Mouse (Mus musculus) heart, embryonic 10.5 days (tissue): ENCODE data around the gene Samd5. TPM values are rescaled to one million over a fixed set of nuclear protein-coding genes. Genes with fewer than 3 reads are reported as not detected.

Experiments used
- DNase-seq: peaks from one replicate; pipeline ENCODE4 v3.0.0-alpha.2; 2017; ENCODE audit warnings: low spot score
- H3K27ac ChIP-seq: fragments of 300-500 bp; sonication (generic); 2 replicates; pipeline ENCODE4 v1.5.1; 2016; ENCODE audit warnings: mild to moderate bottlenecking
- H3K27me3 ChIP-seq: fragments of 300-500 bp; sonication (generic); 2 replicates; pipeline ENCODE4 v1.6.1; 2016; ENCODE audit warnings: mild to moderate bottlenecking; ENCODE audit not compliant: poor library complexity, insufficient read depth, severe bottlenecking
- H3K36me3 ChIP-seq: fragments of 300-500 bp; sonication (generic); 2 replicates; pipeline ENCODE4 v1.6.1; 2016; ENCODE audit warnings: mild to moderate bottlenecking, moderate library complexity
- H3K4me1 ChIP-seq: fragments of 300-500 bp; sonication (generic); 2 replicates; pipeline ENCODE4 v1.6.1; 2016; ENCODE audit warnings: mild to moderate bottlenecking
- H3K4me3 ChIP-seq: fragments of 300-500 bp; sonication (generic); 2 replicates; pipeline ENCODE4 v1.5.1; 2016; ENCODE audit warnings: mild to moderate bottlenecking, moderate library complexity
- H3K9me3 ChIP-seq: fragments of 300-500 bp; sonication (generic); 2 replicates; pipeline ENCODE4 v1.6.1; 2016; ENCODE audit warnings: mild to moderate bottlenecking, moderate library complexity
- WGBS: fragments of 180-500 bp; shearing (Covaris S2); methylation state at CpG from one replicate; pipeline ENCODE4 v1.1.7; 2016; 5-methylcytosine and 5-hydroxymethylcytosine counted together
- polyA plus RNA-seq: library from polyadenylated mRNA; unstranded; fragments of >200 nt; fragmentation: Nextera tagmentation; extraction: Ambion mirVana; gene quantifications from 2 replicates; pipeline ENCODE4 v1.2.1, GENCODE M21; 2016

Gene Samd5
- polyA plus RNA-seq, 1 experiment from 2014 or later, result 3.7 TPM

DNA sequence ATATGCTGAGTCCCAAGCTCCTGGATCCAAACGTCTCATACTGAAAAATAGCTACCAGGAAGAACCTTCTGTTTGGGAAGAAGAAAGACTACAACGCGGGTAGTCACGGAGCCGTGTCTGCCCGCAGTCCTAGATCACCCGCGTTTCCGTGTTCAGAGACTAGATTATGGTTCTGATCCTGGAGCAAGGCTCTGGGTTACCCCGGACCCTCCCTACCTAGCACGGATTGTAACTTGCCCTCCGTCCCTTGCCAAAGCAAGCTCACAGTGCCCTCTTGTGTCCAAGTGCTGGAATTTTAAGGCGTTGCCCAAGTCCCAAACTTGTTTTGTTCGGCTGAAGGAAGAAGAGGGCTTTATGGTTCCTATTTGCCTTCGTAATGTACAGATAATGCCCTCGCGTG, 1.9 kb upstream of the Samd5 start:
- peak overlapping the region; percentile 78 for H3K4me3 ChIP-seq
- peaks cover 13% of the 10 kb centered on the region for H3K4me1 ChIP-seq
- H3K9me3 ChIP-seq, result no peaks in the 10 kb centered on the region
- DNase-seq, result peak; percentile 83
- H3K36me3 ChIP-seq, result no peaks in the 10 kb centered on the region
- peaks cover 26% of the 10 kb centered on the region for H3K27me3 ChIP-seq
- H3K27ac ChIP-seq, result peak overlapping the region; percentile 32; the same call in 1 of the 2 replicates
- WGBS, result 3% methylated on average over 17 of the region's 17 CpGs

DNA sequence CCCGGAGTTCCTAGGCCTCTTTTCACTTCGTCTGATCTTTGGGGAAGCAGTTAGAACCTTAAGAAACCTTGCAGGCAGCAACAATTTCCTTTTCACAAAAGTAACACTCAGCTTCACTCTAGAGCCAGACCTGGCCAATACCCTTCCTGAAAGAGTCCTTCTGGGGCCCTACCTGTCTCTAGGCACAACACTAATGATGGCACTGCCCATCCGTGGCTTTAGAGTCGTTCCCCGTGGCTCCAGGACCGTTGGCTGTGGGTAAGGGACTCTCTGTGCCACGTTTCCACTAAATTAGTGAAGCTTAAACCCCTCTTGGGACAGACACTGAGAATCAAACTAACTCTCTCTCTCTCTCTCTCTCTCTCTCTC, 1.4 kb upstream of the Samd5 start:
- H3K27ac ChIP-seq, result peak overlapping the region; percentile 32; the same call in 1 of the 2 replicates
- WGBS, result 6% methylated on average over 7 of the region's 7 CpGs
- DNase-seq, result no peak
- H3K4me1 ChIP-seq, result peaks cover 13% of the 10 kb centered on the region
- H3K4me3 ChIP-seq, result peak overlapping the region; percentile 78
- no peaks in the 10 kb centered on the region for H3K36me3 ChIP-seq
- H3K9me3 ChIP-seq, result no peaks in the 10 kb centered on the region
- H3K27me3 ChIP-seq, result peaks cover 26% of the 10 kb centered on the region

DNA sequence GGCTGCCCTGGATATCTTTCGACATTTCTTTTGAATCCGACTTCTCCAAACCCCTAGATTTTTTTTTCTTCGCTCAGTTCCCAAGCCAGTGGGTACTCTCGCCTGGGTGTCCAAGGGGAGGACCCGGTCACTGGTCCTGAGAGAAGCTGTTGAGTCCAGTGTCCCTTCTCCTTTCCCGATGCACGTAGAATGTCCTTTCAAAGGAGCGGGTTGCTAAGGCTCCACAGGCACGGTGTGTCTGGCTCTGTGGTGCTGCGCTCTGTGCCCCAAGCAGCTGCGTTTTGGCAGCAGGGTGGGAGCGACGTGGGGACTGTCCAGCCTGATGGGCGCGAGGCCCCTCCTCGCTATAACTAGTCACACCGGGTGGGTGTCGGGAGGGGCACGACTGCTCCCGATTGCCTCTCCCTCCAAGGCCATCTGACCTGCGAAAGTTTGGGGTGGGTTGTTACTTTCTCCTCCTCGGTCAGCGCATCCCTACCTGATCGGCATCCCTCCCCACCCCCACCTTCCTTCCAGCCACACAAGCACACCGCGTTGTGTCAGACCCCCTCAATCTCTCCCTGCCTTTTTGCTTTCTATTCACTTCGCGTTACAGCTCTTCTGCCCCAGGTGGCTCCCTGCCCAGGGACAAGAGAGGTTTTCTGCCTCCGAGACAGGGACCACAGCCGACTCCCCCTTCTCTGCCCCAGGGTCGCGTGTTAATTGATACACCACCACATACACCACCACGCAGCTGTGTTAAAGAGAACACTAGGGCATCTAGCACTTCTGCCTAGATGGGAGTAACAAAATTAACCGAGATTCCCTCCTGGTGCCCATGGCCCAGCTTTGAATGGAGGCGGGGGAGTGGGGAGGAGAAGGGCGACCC, 776 bp upstream of the Samd5 start:
- DNase-seq, result no peak

DNA sequence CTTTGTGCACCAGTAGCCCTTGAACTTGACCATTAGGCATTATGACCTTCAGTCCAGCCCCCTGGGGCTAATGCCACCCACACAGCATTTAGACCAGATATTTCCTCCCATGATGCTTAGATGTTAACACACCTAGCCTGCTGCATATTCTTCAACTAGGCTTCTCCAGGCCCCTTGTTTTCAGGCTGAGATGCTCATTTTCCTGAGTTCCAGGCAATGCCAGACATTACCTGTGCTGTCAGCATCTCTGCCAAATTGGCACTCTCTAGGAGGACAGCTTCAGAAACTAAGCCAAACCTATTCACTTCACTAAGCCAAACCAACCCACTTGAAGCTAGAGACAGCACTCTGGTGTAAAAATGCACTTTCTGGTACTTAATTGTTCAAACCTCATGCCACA, 1.7 kb downstream of the Samd5 start:
- no peak for DNase-seq
- H3K27me3 ChIP-seq, result peaks cover 26% of the 10 kb centered on the region
- H3K4me1 ChIP-seq, result peaks cover 13% of the 10 kb centered on the region
- peak overlapping the region; percentile 78; the same call in 1 of the 2 replicates for H3K4me3 ChIP-seq
- no peaks in the 10 kb centered on the region for H3K36me3 ChIP-seq
- no peaks in the 10 kb centered on the region for H3K9me3 ChIP-seq
- H3K27ac ChIP-seq, result no peak overlapping the region

More for the DNA sequence above, 776 bp upstream of the Samd5 start:
- H3K4me3 ChIP-seq, result peak overlapping the region; percentile 78
- H3K36me3 ChIP-seq, result no peaks in the 10 kb centered on the region
- 2% methylated on average over 36 of the region's 36 CpGs for WGBS
- peak overlapping the region; percentile 77; the same call in 1 of the 2 replicates for H3K27ac ChIP-seq
- no peaks in the 10 kb centered on the region for H3K9me3 ChIP-seq
- H3K27me3 ChIP-seq, result peaks cover 26% of the 10 kb centered on the region
- peaks cover 13% of the 10 kb centered on the region for H3K4me1 ChIP-seq

DNA sequence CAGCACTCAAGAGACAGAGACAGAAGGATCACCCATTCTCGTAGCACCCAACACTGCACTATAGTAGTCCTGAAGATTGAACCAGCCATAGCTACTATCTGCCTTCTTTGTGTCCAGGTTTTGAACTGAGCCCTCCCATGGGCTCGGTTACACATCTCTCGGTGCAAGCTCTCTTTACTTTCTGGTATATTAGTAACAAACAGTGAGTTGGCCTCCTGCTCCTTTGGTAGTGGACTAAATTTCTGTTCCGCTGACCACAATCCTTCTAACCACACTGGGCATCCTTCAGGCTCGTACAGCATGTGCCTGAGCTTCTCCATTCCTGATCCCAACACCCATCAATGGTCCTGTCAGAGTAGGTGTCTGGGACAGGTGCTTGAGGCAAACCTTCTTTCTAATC, 2.3 kb downstream of the Samd5 start:
- 88% methylated on average over 5 of the region's 5 CpGs for WGBS
- H3K27me3 ChIP-seq, result peaks cover 26% of the 10 kb centered on the region
- no peak overlapping the region for H3K27ac ChIP-seq
- H3K9me3 ChIP-seq, result no peaks in the 10 kb centered on the region
- H3K4me1 ChIP-seq, result peaks cover 13% of the 10 kb centered on the region
- H3K4me3 ChIP-seq, result no peak overlapping the region
- H3K36me3 ChIP-seq, result no peaks in the 10 kb centered on the region
- no peak for DNase-seq

DNA sequence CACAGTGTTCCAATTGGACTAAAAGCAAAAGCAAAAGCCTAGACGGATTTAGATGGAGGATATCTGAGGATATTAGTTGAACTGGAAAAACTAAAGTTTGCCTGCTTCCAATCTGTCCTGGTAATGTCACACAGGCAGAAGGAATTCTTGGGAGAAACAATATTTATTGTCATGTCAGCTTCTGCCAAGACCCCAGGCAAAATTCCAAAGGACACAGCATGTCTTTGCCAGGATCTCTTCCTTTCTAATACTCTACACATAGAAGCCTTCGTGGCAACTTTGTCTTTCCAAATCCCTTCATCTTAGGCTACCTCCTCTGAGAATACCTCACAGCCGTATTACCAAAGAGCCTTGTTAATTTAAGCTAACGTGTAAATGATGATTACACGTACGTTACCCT, 4.7 kb downstream of the Samd5 start:
- 0 out of 2 replicates have a peak, but pooled peaks cover 4% of the 10 kb centered on the region for H3K4me1 ChIP-seq
- peaks cover 15% of the 10 kb centered on the region; the same call in 1 of the 2 replicates for H3K27me3 ChIP-seq
- no peaks in the 10 kb centered on the region for H3K36me3 ChIP-seq
- DNase-seq, result no peak
- H3K9me3 ChIP-seq, result no peaks in the 10 kb centered on the region
- 86% methylated on average over 6 of the region's 6 CpGs for WGBS
- no peak overlapping the region for H3K4me3 ChIP-seq
- H3K27ac ChIP-seq, result no peak overlapping the region

DNA sequence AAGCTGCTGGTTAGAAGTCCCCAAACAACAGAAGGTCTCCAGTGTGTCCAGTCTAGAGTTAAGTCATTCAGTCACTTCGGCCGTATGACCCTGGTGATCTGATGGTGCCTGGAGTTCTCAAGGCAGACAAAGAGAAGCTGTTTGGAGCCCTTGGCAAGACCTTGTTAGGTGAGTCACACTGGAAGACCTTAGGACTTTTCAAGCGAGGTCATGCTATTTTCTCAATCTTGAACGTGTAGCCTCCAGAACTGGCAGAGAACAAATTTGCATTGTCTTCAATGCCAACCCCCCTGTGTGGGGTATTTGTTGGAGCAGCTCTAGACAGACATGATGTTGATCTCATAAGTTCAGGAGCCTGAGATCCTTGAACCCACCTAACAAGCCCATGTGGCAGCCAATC, 6.2 kb downstream of the Samd5 start:
- Histone ChIP-seq H3K27ac (no peak overlapping the region), H3K4me3 (no peak overlapping the region), H3K27me3 (0 out of 2 replicates have a peak, but pooled peaks cover 8% of the 10 kb centered on the region), H3K9me3 (no peaks in the 10 kb centered on the region), H3K4me1 (no peaks in the 10 kb centered on the region), H3K36me3 (no peaks in the 10 kb centered on the region)
- no peak for DNase-seq
- 73% methylated on average over 4 of the region's 4 CpGs for WGBS

DNA sequence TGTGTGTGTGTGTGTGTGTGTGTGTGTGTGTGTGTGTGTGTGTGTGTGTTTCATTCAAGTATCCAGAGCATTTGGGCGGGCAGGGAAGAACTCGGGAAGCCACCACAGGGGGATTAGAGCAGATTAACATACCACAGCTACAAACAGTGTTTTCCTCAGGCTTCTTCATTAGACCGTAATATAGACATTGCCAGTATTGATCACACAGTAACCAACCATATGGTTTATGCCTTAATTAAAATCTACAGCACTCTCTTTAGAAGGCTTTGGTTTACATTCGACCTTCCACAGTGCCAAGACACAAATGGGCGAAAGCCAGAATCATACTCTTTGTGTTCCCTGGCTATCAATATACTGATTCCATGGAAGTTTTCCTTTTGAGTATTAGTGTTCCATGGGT, 22.1 kb downstream of the Samd5 start:
- Histone ChIP-seq H3K9me3 (no peaks in the 10 kb centered on the region), H3K4me3 (no peak overlapping the region), H3K27me3 (no peaks in the 10 kb centered on the region), H3K36me3 (no peaks in the 10 kb centered on the region), H3K4me1 (peaks cover 12% of the 10 kb centered on the region), H3K27ac (no peak overlapping the region)
- no peak for DNase-seq
- 83% methylated on average over 5 of the region's 5 CpGs for WGBS

DNA sequence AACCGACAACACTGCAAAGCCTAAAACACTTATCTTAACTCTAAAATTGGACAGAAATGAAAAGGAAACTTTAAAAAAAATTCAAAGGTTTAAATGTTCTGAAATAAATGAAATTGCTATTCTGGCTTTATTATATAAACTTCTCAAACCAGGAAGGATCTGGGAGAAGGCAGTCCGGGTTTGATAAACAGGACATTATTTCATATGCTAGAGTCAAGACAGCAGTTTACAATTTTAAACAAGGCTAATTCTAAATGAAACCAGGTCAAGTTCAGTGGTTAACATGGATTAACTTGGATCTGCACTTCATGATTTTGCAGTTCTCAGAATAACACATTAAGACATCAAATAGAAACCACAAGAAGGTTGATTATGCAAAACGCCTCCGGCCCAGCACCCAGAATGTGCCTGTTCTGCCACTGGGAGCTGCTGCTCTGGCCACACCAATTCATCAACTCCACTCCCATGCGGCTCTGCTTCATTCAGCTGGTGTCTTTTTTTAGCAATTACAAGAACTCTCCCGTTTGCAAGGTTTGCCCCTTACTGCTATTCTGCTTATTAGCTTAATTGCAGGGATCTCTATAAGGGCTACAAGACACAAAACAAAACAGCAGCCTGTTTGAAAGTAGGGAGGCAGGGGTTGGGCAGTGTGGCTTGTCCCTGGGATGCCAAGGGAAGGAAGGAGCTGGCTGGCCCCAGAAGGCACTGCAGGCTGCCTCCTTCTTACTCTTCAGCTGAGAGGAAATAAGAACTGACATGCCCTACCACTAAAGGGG, 24.8 kb downstream of the Samd5 start:
- WGBS, result 61% methylated on average over 6 of the region's 6 CpGs
- H3K9me3 ChIP-seq, result no peaks in the 10 kb centered on the region
- no peak for DNase-seq
- no peaks in the 10 kb centered on the region for H3K36me3 ChIP-seq
- H3K4me3 ChIP-seq, result no peak overlapping the region
- H3K27me3 ChIP-seq, result no peaks in the 10 kb centered on the region
- H3K4me1 ChIP-seq, result peaks cover 12% of the 10 kb centered on the region
- no peak overlapping the region for H3K27ac ChIP-seq

DNA sequence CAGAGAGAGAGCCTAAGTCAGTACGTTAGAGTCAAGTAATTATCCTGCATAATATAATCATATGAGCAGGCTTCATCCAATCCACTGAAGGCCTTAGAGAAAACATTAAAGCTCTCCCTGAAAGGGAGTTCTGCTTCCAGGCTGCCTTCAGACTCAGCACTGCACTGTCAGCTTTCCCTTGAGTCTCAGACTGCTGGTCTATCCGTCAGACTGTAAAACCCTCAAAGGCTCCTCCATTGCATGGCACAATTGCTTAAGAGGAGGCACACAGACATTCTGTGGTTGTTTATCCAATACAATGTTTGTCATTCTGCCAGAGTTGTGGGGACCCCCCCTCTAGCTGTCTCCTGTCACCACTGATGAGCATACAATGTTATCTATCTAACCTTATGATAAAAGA, 26.5 kb downstream of the Samd5 start:
- H3K27ac ChIP-seq, result no peak overlapping the region
- H3K9me3 ChIP-seq, result no peaks in the 10 kb centered on the region
- peaks cover 12% of the 10 kb centered on the region for H3K4me1 ChIP-seq
- H3K36me3 ChIP-seq, result no peaks in the 10 kb centered on the region
- DNase-seq, result no peak
- no peak overlapping the region for H3K4me3 ChIP-seq
- no peaks in the 10 kb centered on the region for H3K27me3 ChIP-seq
- WGBS, result 51% methylated on average over 2 of the region's 2 CpGs

DNA sequence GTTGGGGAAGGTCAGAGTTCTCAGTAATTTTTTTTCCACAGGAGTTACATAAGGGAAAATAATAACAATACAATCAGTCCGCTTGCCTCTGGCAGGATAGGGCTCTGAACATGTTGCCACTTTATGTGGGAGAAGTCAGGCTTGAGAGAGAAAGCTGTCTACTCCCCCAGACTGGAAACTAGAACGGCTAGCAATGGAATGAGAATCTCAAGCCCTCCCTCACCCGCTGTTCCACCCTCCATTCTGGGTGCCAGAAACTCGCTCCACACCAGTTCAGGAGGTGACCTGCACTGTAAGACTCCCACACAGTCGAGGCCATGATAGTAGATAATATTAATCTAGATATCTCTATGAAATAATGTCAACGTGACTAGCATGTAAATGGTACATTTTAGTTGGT, 27.3 kb downstream of the Samd5 start:
- H3K4me1 ChIP-seq, result peaks cover 12% of the 10 kb centered on the region

DNA sequence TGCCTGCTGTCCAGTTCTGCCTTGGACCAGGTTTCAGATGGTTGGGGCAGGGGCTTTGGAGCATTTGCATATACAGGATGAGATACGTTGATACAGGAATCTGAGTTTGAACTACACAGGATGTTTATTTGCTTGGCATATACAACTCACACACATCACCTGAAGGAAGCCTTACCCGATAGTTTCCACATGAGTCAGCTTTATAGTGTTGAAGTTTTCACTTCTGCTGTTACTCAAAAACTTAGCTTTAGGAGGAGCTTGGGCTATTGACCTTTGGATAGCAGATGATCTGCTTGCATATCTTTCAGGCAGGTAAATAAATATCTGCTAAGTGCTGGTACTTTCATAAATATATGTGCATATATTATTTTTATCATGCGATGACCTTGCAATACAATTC, 28.6 kb downstream of the Samd5 start:
- WGBS, result 82% methylated on average over 3 of the region's 3 CpGs
- H3K36me3 ChIP-seq, result no peaks in the 10 kb centered on the region
- peaks cover 12% of the 10 kb centered on the region for H3K4me1 ChIP-seq
- no peaks in the 10 kb centered on the region for H3K9me3 ChIP-seq
- H3K27ac ChIP-seq, result no peak overlapping the region
- DNase-seq, result no peak
- no peak overlapping the region for H3K4me3 ChIP-seq
- H3K27me3 ChIP-seq, result no peaks in the 10 kb centered on the region

More for the DNA sequence above, 27.3 kb downstream of the Samd5 start:
- WGBS, result 57% methylated on average over 6 of the region's 6 CpGs
- DNase-seq, result no peak
- Histone ChIP-seq H3K4me3 (no peak overlapping the region), H3K27me3 (no peaks in the 10 kb centered on the region), H3K9me3 (no peaks in the 10 kb centered on the region), H3K36me3 (no peaks in the 10 kb centered on the region), H3K27ac (no peak overlapping the region)

DNA sequence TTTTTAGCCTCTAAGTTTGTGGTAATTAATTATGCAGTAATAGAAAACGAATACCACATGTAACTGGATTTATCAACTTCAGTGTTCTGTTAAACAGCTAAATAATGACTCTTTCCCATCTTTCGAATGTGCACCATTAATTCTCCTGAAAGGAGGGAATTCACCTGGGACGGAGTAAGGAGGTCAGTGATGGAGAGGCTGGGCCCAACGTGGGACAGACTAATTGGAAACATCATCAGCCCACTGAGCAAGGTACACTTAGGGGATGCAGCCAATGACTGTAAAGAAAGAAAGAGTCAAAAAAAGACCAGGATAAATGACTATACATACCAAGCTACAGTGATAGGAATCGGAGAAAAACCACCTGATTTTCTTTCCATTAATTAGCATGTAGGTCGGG, 31.5 kb downstream of the Samd5 start:
- no peak for DNase-seq
- Histone ChIP-seq H3K27me3 (no peaks in the 10 kb centered on the region), H3K4me1 (peaks cover 5% of the 10 kb centered on the region; the same call in 1 of the 2 replicates), H3K9me3 (no peaks in the 10 kb centered on the region), H3K36me3 (no peaks in the 10 kb centered on the region), H3K4me3 (no peak overlapping the region), H3K27ac (no peak overlapping the region)
- 82% methylated on average over 6 of the region's 6 CpGs for WGBS
